Mouse (Mus musculus) 3T3-L1 (cell line): ENCODE measurements around the gene Myh6.

Experiments used
- DNase-seq: peaks from one replicate; pipeline ENCODE4 v3.0.0-alpha.2; 2015; ENCODE audit warnings: low read depth, low spot score

The Myh6 gene

DNA sequence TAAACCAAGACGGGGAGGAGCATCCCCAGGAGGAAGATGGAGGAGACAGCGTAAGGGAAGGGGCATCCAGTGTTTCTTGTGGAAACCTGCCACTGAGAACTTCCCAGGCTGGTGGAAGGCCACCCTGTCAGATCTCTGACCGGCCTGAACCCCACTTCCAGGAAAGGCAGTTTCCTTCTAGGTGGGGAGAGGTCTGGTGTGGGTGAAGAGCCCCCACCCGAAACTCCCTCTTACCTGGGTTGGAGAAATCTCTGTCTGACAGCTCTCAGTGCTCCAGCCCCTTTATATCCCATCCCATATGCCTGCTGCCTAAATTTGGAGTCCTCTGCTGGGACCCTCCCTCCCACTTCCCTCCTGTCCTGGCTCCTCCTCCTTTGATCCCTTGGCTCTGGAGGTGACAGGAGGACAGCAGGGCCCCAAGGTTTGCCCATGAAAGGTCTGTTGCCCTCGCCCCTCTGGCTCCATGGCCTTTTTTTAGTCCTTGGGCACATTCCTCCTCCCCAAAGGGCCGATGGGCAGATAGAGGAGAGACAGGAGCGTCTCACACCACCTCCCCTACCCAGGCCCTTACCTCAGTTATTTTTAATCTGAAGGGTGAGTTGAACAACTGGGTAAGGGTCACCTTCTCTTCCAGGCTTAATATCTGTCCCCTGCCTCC lies at the start of gene Myh6:
TSS of gene Myh6 (minus strand) at position 608 of the 658 bp plus-strand sequence.
- DNase-seq = no peak

DNA sequence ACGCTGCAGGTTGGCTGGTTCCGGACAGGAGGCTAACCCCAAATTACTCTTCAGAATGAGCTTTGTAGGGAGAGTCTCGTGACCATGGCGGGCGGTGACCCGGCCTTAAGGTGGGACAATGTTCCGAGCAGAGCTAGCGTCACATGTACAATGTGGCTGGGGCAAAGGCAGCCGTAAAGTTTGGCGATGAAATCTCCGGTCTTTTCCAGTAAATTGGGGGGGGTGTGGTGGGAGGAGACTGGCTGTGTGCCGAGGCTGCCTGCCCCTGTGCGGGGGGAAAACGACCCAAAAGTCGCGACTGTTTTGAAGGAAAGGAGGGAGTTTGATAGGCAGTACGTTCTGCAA lies 49.0 kb upstream of the Myh6 start:
- no peak for DNase-seq

DNA sequence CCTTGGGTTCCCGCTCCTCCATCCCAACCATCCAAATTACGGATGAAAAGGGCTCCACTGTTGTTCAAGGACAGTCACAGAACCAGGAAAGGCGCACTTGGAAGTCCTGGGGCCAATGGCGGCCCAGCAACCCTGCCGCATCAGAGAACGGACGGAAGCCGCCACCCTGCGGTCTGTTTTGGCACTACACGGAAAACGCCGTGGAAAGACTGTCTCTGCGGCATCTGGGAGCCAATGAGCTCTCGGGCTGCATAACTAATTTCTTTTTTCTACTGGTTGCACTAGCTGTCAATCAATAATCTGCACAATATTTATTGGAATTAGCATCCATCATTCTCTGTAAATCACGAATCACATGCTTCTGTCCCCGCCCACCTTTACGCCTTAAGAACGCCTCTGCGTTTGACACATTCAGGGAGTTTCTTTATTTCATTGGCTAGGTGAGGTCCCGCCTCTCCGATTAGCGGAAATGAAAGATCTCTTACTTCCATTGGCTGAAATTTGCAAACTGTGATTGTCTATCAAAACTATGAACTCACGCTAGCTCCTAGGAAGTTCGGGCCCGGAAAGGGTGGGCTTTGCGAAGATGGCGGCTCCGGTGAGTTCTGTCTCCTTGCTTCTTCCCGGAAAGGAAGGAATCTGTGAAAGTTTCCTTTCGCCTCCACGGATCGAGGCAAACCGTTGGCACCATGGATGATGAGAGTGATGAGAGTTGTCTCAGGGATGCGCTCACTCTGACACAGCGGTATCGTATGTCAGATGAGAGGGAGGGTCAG lies 48.5 kb upstream of the Myh6 start, which contains the start of gene Ngdn:
TSS of gene Ngdn (plus strand) at position 464 of the 776 bp plus-strand sequence.
- peak; percentile 99 for DNase-seq

DNA sequence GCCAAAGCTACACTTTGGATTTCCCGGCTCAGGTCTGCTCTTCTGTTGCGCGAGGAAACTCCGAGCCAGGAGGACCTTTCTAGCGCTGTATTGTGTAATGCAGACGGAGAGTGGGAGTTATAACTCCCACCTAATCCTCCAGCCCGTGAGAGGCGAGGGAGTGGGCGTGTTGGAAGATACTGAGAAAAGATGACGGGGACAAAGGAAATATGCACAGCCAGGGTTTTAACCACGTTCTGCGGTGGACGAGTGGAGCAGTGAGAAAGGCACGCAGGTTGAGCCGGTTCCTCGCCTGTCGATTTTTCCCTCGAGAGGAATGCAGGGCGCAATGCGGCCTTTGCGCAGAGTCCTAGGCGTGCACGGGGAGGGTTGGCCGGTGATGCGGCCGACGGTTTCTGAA lies 47.9 kb upstream of the Myh6 start:
- no peak for DNase-seq

DNA sequence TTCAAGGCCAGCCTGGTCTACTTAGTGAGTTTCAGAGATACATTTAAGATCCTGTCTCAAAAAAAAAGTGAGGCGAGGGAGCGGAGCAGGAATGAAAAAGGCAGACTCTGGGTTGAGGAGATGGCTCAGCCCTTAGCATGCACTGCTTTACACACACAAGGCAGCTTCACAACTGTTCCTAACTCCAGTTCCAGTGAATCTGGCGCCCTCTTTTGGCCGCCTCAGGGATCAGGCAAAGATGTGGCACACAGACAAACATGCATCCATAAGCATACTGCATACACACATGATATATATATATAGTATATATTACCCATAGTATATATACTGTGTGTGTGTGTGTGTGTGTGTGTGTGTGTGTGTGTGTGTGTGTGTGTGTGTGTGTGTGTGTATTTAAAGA lies 44.4 kb upstream of the Myh6 start:
- DNase-seq = peak; percentile 9

DNA sequence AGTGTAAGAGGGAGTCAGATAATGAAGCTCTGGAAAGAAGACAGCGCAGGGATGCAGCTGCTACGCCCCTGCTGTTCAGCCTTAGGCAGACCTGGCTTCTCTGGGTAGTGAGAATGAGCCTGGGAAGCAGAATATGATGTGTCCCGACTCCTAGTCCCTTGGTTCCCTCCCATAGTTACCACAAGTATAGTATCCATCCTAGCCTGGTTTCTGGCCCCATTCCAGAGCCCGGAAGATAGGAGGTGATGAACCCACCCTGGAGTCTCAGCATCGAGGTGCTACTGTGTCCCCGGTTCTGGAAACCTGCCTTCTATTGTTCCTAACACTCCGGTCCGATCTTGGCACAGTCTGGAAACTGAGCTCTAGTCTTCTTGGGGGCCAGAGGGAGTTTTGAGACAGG lies 41.7 kb upstream of the Myh6 start:
- no peak for DNase-seq

DNA sequence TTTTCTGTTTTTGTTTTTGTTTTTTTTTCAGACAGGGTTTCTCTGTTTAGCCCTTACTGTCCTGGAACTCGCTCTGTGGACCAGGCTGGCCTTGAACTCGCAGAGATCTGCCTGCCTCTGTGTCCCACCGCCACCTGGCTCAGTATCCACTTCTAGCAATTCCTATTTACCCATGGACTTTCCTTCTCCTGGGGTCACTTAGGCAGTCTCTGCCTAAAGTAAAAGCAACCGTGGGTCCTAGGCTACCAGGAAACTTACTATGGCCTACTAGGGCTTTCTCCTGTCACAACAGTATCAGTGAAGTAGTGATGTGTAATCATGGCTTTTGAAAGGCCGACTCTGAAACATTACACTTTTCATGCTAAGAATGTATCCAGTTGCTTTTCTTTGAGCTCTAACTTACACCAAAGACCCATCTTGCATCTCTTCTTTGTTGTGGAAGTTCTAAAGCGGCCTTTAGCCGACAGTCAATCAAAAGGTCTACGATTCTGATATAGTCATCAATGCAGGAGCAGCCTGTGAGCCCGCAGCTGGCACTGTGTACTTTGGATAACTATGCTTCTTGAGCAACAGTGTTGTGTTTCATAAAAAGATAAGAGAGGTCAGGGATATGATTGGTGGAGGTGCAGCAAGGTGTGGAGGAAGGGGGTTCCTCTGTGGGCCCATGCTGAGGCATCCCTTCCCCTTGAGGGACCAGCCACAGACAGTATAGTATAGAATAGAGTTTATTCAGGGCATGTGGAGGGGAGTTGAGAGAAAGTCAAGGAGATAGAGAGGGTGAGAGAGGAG lies 40.6 kb upstream of the Myh6 start:
- no peak for DNase-seq

DNA sequence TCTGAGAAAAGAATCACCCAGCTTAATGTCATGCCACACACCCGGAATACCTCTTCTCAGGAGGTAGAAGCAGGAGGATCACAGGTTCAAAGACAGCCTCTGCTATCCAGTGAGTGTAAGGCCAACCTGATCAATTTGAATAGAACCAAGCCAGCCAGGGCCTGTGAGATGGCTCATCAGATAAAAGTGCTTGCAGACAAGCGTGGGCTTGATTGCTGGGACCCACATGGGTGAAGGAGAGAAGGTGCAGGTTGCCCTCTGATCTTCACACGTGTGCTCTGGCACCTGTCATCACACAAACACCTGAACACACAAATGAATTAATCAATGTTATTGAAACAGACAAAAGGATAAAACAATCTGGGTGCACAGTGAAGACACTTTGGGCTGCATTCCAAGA lies 39.8 kb upstream of the Myh6 start:
- no peak for DNase-seq

DNA sequence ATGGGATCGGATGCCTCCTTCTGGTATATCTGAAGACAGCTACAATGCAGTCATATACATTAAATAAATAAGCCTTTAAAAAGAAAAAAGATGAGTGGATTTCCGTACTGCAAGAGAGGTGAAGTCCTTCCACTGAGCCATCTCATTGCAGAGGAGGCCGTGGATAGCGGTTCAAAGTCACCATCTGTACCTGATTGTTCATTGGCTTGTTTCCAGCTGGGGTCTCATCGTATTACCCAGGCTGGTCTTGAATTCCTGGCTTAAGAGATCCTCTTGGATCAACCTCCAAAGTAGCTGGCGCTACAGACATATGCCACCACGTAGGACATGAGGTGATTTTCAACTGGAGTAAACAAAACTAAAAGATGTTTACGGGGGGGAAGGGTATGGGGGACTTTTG lies 39.2 kb upstream of the Myh6 start:
- no peak for DNase-seq

DNA sequence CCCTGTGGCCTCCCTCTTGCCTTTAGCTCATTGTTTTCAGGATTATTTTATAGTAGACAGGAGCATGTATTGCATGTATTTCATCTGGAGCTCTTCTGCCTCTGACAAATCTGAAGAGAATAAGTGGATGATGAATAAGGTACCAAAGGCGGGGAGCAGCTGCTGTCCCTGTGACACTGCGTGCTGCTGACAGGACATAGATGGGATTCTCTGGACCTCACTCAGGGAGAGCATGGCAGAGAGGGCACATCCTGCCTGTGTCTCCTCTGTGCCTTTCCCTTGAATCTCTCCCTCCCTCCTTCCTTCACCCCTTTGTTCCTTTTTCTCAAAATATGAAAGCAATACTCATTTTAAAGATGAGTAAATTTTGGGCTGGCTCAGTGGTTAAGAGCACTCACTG lies 38.8 kb upstream of the Myh6 start:
- no peak for DNase-seq

DNA sequence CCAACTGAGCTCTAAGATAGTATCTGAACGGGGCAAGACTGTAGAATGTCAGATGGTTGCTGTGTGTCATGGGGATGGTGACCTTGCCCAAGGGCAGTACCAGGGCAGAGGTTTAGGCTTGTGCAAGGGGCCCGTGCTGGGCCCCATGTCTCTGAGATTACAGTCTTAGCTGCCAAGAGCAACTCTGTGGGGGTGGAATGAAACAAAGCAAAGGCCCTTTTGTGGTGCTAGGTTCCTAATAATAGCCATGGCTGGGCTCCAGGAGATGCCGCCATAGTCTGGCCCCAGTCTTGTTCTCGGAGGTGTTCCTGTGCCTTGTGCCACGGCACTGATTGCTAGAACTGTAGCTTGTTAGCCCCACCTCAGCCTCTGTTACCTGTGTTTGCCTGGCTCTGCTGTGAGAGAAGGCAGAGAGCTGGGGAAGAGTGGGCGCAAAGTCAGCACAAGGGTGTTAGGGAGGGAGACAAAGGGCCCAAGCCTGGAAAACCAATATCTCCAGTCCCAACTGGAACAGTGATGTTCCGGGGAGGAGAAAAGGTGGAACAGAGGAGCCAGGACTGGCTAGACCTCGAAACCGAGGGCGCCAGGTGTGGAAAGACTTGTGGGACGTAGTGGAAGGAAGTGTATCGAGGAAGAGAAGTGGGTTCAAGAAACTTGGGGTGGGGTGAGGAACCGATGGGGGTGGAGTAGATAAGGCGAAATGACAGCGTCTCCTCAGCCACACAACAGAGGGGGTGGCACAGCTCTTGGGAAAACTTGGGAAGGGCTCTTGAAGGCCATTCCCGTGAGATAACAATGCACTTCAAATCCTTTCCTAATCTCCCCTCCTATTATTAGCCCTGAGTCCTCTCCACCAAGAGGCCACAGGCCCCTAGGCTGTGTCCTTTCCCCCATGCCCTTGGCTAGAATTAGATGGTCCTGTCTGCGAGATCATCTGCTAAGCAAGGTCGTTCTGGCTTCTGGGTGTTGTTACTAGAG lies 37.4 kb upstream of the Myh6 start:
- no peak for DNase-seq

DNA sequence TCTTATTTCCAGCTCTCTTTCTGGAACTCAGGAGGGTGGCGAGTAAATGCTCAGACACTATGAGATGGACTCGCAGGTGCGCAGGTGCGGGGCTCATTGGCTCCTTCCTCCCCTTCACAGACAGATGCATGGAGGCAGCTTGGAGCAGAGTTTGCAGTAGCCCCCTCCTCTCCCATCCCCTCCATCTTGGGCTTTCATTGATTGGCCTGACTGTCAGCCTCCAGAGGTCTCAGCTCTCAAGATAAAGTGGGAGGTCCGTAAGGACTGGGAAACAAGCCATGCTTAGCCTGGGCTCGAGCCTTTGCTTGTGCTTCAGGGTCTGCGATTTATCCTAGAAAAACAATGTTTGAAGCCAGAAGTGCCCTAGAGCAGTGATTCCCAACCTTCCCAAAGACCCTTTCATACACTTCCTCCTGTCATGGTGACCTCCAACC lies 36.0 kb upstream of the Myh6 start:
- DNase-seq = no peak

DNA sequence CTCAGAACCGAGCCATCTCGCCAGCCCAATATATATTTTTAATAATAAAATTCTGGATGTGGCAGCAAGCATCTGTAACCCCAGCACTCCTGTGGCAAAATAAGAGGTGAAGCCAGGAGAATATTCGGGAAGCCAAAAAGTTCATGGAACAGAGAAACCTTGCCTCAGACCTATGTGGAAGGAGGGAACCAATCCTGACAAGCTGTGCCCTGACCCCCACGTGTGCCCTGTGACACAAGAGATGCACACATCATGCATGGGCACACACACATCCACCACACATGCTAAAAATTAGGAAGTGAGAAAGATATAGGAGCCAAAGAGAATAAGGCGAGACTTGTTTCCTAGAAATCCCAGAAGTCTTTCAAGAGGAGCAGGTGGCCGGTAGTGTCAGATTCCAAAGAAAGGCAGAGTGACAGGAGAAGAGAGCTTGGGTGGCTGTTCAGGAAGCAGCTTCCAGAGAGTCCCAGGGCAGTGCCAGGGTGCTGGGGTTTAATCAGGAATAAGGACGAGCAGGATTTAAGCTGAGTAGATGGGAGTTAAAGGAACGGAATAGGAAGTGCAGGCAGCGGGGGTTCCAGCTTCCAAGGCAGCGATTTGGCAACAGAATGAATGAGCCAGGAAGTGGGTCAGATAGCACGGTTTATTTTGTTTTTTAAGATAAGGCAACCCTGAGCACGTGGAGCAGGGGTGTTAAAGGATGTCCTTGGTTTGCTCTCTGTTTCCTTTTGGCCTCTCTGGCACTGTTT lies 35.4 kb upstream of the Myh6 start:
- DNase-seq = no peak

DNA sequence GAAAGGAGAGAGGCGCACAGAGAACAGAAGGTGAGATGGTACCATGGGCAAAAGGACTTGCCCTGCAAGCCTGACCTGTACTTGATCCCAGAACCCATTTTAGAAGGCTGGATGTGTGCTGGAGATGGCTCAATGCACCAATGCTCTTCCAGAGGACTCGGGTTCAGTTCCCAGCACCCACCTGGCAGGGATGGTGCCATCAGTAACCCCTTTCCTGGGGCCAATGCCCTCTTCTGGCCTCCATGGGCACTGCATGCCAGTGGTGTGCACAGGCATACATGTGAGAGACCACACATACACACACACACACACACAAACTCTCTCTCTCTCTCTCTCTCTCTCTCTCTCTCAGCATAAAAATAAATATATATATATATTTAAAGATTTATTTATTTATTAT lies 34.7 kb upstream of the Myh6 start:
- DNase-seq = no peak

DNA sequence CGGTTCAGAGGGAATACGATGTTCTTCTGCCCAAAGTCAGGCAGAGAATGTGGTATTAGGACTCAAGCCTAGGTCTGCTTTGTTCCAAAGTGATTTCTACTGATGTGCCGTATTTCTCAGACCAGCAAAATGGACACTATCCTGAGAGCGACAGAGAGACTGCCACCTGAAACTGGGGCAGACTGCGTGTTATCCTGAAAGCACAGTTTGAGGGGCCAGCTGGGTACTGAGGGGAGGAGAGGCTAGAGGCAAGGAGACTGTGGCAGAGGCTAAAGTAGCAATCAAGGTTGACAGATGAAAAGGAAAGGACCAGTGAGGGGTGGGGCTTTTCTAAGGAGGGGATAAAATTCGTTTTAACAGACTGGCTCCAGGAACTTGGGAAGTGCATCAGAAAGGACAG lies 34.1 kb upstream of the Myh6 start:
- no peak for DNase-seq

DNA sequence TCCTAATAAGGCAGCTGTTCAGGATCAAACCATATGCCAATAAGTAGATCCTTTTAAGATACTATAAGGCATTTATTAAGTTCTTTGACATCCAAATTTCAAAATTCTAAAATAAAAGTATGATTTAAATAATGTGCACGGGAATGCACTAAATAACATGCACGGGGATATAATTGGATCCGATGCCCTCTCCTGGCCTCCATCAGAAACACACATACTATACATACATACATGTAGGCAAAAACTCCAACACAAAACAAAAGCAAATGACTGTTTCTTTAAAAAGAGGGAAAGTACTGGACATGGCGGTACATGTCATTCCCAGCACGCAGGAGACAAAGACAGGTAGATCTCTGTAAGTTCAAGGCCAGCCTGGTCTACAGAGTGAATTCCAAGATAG lies 33.1 kb upstream of the Myh6 start:
- DNase-seq = peak; percentile 3

DNA sequence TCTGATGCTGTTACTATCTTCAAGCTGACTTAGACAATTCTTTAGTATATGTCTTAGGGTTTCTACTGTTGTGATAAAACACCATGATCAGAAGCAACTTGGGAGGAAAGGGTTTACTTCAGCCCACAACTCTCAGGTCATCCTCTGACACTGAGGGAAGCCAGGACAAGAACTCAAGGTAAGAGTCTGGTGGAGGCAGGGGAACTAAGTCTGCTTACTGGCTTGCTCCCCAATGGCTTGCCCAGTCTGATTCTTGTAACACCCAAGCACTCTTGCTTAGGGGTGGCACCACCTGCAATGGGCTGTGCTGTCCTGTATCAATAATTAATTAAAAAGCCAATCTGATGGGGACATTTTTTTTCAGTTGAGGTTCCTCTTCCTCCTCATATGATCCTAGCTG lies 32.0 kb upstream of the Myh6 start:
- DNase-seq = no peak

DNA sequence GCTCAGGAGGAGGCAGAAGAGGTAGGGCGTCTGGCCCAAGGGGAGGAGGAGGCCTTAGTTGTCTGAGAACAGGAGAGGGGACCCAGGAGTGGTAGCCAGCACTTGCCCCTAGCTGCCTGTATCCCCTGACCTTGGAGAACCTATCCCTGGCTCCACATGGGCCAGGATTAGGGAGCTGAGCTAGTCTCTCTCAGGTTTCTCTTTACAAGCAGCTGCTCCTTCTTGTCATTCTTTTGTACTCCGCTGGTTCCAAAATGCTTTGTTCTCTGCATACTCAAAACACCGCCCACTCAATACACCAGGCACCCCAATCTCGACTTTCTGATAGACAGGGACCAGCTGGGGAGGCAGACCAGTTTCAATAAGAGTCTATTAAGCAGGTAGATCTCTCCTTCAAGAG lies 30.6 kb upstream of the Myh6 start:
- no peak for DNase-seq

DNA sequence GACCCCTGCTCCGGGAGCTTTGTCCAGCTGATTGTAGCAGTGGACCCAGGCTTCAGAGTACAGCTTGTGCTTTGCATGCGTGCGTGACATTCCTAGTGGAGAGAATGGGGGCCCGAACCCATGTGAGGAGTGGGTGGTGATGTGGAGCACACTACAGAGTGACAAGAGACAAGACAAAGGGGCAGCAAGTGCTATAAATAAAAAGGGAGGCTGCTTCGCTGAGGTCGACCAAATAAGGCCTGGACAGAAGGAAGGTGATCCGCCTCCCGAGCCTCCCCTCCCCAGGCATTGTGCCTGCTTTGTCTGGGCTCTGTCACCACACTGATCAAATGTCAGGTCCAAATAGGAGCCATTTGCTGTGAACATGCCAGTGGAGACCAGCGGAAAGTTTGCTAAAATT lies 30.1 kb upstream of the Myh6 start:
- no peak for DNase-seq

DNA sequence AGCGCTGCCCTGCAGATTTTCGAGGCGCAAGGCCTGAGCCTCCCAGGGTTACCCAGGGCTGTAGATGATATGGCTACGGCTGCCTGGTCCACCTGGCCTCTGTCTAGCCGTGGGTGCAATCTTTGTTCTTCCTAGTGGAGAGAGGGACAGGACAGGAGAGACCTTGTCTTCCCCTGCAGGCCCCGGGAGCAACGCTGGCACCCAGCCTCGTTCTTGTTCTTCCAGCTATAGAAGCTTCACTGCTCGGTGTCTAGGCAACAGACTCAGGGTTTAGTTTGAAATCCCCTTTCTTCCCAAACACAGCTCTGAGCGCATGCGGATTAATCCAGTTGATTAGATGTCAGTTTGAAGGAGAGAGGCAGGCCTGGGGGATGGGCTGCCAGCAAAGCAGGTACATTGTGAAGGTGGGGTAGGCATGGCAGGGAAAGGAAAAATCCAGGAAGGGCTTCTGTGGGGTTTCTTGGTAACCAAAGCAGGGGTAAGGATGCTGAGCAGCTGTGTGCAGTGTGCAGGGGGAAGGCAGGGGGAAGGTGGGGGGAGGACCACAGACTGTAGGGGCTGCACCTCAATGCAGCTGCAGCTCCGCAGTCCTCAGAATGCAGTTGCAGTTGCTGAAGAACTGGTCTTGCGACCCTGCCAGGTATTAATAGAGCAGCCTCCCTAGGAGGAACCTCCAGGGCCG lies 28.9 kb upstream of the Myh6 start:
- DNase-seq = no peak
